Mouse (Mus musculus): ENCODE data around the gene Nat8.
A peak's percentile ranks its signal among the peaks of the same experiment; 100 is the strongest.
"Not testable (repeated sequence)": the region's sequence is repeated elsewhere in the genome, so short reads cannot be mapped to it uniquely, and the experiment has no call there.

Nat8 gene

GRCm38 (mm10) chr6:85835104-85835503 is 3.2 kb upstream of the Nat8 start:
- not testable (repeated sequence) for DNase-seq

GRCm38 (mm10) chr6:85834504-85835100 is 2.7 kb upstream of the Nat8 start:
- DNase-seq, result peak; percentile 51

- DNase-seq, result no peak
Measured at GRCm38 (mm10) chr6:85829462-85829861, 2.4 kb downstream of the Nat8 start.

GRCm38 (mm10) chr6:85825886-85826285 is 6.0 kb downstream of the Nat8 start:
- no peak for DNase-seq

GRCm38 (mm10) chr6:85823382-85824090 is 8.3 kb downstream of the Nat8 start:
- DNase-seq, result no peak

- DNase-seq, result no peak
Measured at GRCm38 (mm10) chr6:85822286-85822685, 9.6 kb downstream of the Nat8 start.

GRCm38 (mm10) chr6:85820837-85821236 is 11.0 kb downstream of the Nat8 start, which contains the start of the genes Nat8f6 and Nat8f5:
TSS of gene Nat8f6 (minus strand) at chr6:85820954.
TSS of gene Nat8f5 (minus strand) at chr6:85820972.
- no peak for DNase-seq

GRCm38 (mm10) chr6:85818338-85818737 is 13.5 kb downstream of the Nat8 start:
- DNase-seq, result no peak

GRCm38 (mm10) chr6:85813339-85813738 is 18.5 kb downstream of the Nat8 start:
- no peak for DNase-seq

- DNase-seq, result not testable (repeated sequence)
Measured at GRCm38 (mm10) chr6:85810942-85811537, 20.8 kb downstream of the Nat8 start.

GRCm38 (mm10) chr6:85810514-85810913 is 21.4 kb downstream of the Nat8 start:
- not testable (repeated sequence) for DNase-seq

- DNase-seq, result not testable (repeated sequence)
Measured at GRCm38 (mm10) chr6:85809784-85810183, 22.1 kb downstream of the Nat8 start.

GRCm38 (mm10) chr6:85803180-85803579 is 28.7 kb downstream of the Nat8 start:
- not testable (repeated sequence) for DNase-seq
